Mouse (Mus musculus) hindbrain, embryonic 12.5 days (tissue): ENCODE data around the gene Urah. TPM values are rescaled to one million over a fixed set of nuclear protein-coding genes. Genes with fewer than 3 reads are reported as not detected.
A peak's percentile ranks its signal among the peaks of the same experiment; 100 is the strongest.

Experiments used
- ATAC-seq: fragments of 200-750 bp; cut with Nextera tagmentation; 2 replicates; pipeline ENCODE4 v1.8.0; 2017; ENCODE audit warnings: moderate TSS enrichment; ENCODE audit not compliant: low FRiP score
- H3K27ac ChIP-seq: fragments of 300-500 bp; sonication (generic); 2 replicates; pipeline ENCODE4 v1.5.1; 2016; ENCODE audit warnings: mild to moderate bottlenecking
- H3K27me3 ChIP-seq: fragments of 300-500 bp; sonication (generic); 2 replicates; pipeline ENCODE4 v1.6.1; 2016; ENCODE audit warnings: mild to moderate bottlenecking
- H3K36me3 ChIP-seq: fragments of 300-500 bp; sonication (generic); 2 replicates; pipeline ENCODE4 v1.6.1; 2016; ENCODE audit warnings: mild to moderate bottlenecking
- H3K4me1 ChIP-seq: fragments of 300-500 bp; sonication (generic); 2 replicates; pipeline ENCODE4 v1.6.1; 2016
- H3K4me2 ChIP-seq: fragments of 300-500 bp; sonication (generic); replicated peaks from 2 replicates; pipeline ENCODE4 v1.6.1; 2016; ENCODE audit warnings: mild to moderate bottlenecking
- H3K4me3 ChIP-seq: fragments of 300-500 bp; sonication (generic); 2 replicates; pipeline ENCODE4 v1.5.1; 2016; ENCODE audit warnings: mild to moderate bottlenecking
- H3K9ac ChIP-seq: fragments of 300-500 bp; sonication (generic); 2 replicates; pipeline ENCODE4 v1.6.1; 2016; ENCODE audit warnings: mild to moderate bottlenecking, moderate library complexity
- H3K9me3 ChIP-seq: fragments of 300-500 bp; sonication (generic); replicated peaks from 2 replicates; pipeline ENCODE4 v1.6.1; 2016; ENCODE audit warnings: mild to moderate bottlenecking
- WGBS: fragments of 180-500 bp; shearing (Covaris S2); methylation state at CpG from one replicate; pipeline ENCODE4 v1.1.7; 2016; 5-methylcytosine and 5-hydroxymethylcytosine counted together
- polyA plus RNA-seq: library from polyadenylated mRNA; unstranded; fragments of >200 nt; fragmentation: Nextera tagmentation; extraction: Ambion mirVana; gene quantifications from 2 replicates; pipeline ENCODE4 v1.2.1, GENCODE M21; 2016

Gene Urah
- 0.93 TPM in 1 of 2 replicates, not detected in the other for polyA plus RNA-seq

DNA sequence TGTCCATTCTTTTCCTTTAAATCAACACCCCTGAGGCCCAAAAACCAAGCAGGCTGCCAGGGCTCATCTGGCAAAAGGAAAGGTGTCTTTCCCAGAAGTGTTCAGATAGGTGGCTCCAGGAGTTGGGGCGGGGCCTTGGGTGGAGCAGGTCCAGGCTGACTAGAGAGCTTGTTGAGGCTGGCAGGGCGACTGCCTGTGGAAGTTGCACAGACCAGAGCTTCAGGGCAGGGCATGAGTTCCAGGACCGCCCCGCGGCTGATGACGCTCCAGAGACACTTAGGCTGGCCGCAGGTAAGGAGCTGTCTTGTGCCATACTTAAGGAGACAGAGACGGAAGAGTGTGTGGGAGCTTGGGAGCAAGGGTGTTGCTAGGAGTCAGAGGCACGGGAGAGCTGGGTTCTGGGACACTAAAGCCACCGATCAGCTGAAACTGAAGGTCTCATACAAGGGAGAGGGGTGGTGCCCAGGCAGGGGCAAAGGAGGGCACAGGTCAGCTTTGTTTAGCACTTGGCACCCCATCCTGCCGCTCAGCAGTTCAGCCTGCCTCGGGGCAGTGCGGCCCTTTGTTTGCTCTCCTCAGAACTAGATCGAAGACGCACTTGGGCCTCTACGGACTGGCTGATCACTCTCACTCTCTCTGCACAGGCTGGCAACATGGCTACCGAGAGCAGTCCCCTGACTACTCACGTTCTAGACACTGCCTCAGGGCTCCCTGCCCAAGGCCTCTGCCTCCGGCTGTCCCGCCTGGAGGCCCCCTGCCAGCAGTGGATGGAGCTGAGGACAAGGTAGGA is at the start of gene Urah:
Urah (plus strand) TSS at position 51 of the 790 bp plus-strand sequence.
- WGBS, result 49% methylated on average over 20 of the region's 20 CpGs
- H3K36me3 ChIP-seq, result no peaks in the 10 kb centered on the region
- H3K9ac ChIP-seq, result no peak within 1 kb of the TSS
- no peak within 1 kb of the TSS for H3K4me3 ChIP-seq
- no peak within 1 kb of the TSS for H3K27ac ChIP-seq
- H3K4me1 ChIP-seq, result no peaks in the 10 kb centered on the region
- H3K27me3 ChIP-seq, result no peaks in the 10 kb centered on the region; the same call in 1 of the 2 replicates
- no peak for ATAC-seq
- no peak within 1 kb of the TSS for H3K4me2 ChIP-seq
- H3K9me3 ChIP-seq, result no peaks in the 10 kb centered on the region

DNA sequence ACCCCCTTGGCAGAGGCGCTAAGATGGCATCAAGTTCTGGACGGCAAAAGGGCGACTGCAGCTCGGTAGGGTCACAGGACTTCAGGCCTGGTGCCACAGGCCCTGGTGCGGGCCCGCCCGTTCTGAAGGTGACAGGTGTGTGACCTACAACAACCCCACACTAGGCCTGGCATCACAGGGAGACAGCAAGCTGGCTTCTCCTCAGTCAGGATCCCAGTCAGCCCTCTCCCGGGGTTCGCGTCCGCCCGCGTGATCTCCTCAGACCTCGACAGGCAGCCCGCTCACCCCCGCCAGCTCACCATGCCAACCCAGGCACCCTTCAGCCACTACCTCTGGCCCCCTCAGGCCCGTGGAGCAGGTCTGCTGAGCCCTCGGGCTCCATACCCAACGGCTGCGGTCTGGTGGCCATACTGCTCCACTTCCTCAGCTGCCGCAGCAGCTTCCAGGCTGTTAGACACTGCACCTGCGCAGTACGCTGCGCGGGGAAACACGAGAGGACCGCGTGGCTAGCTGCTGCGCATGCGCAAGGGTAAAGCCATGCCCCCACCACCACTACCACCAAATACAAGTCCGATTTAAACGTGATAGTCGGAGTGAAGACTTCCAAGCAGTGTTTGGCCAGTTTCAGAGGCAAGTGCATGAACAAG is 47.3 kb upstream of the Urah start, which contains the start of gene Syce1:
Syce1 (minus strand) TSS at position 447 of the 647 bp plus-strand sequence.
- Histone ChIP-seq H3K9ac (no peak within 1 kb of the TSS), H3K27me3 (no peaks in the 10 kb centered on the region), H3K9me3 (no peaks in the 10 kb centered on the region), H3K4me3 (no peak within 1 kb of the TSS), H3K36me3 (no peaks in the 10 kb centered on the region), H3K27ac (no peak within 1 kb of the TSS), H3K4me1 (no peaks in the 10 kb centered on the region), H3K4me2 (no peak within 1 kb of the TSS)
- WGBS, result 83% methylated on average over 33 of the region's 33 CpGs
- no peak for ATAC-seq

DNA sequence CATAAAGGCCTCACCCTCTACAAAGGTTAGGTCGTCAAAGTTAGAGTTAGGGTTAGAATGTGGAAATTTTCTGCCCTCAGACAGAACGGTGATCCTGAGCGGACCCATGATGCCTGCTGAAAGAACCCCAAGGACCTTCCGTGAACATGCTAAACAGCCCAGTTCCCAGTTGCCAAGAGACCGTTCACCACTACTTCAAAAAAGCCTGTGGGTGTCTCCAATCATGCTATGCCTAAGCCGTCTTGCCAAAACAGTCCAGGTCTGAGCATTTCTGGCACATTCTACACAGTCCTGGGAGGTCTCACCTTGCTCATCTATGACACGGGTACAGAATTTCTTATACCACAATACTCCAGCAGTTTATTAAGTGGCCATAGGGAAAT is 46.8 kb upstream of the Urah start:
- Histone ChIP-seq H3K4me1 (no peaks in the 10 kb centered on the region), H3K4me3 (no peak overlapping the region), H3K36me3 (no peaks in the 10 kb centered on the region), H3K9ac (no peak overlapping the region), H3K27me3 (no peaks in the 10 kb centered on the region), H3K27ac (no peak overlapping the region), H3K4me2 (no peak overlapping the region), H3K9me3 (no peaks in the 10 kb centered on the region)
- no peak for ATAC-seq
- 86% methylated on average over 7 of the region's 7 CpGs for WGBS

DNA sequence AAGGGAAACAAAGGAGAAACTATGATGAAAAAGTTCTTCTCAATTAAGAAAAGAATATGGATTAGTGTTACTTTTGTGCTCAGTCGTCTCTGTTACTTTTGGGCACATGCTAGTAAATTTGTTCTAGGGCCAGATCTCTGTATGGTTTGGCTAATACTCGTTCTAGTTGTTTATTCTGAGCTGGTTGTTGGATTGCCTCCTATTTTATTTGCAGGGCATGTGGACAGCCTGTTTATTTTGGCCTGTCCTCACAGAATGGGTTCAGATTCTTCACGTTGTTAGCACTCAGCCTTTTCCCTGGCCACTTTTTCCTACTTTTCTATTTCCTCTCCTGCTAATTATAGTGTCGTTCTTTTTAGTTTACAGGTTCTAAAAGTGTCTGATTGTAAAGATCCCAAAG is 41.3 kb upstream of the Urah start:
- Histone ChIP-seq H3K27ac (no peak overlapping the region), H3K4me1 (no peaks in the 10 kb centered on the region), H3K27me3 (no peaks in the 10 kb centered on the region), H3K4me2 (no peak overlapping the region), H3K4me3 (no peak overlapping the region), H3K9me3 (no peaks in the 10 kb centered on the region), H3K9ac (no peak overlapping the region), H3K36me3 (no peaks in the 10 kb centered on the region)
- no peak for ATAC-seq
- 81% methylated on average over 4 of the region's 4 CpGs for WGBS

DNA sequence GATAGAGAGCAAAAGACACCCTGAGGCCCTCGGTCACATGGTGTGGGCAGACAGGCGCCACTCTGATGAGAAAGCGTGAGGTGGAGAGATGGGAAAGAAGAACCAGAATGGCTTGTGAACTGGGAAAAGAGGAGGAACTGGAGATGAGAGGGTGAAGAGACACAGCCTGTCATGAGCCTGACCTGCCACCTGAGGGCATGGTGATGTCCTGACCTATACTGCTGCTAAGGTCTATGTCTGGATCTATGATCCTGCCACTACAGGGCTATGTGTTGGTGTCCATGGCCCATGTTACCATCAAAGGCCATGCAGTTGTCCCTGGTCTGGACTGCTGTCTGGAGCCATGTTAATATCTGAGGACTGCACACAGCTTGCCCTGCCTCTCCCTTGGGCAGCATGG is 37.2 kb upstream of the Urah start:
- no peaks in the 10 kb centered on the region for H3K4me1 ChIP-seq
- 92% methylated on average over 3 of the region's 3 CpGs for whole genome bisulfite sequencing
- H3K9me3 ChIP-seq, result no peaks in the 10 kb centered on the region
- H3K4me3 ChIP-seq, result no peak overlapping the region
- H3K4me2 ChIP-seq, result no peak overlapping the region
- no peaks in the 10 kb centered on the region for H3K36me3 ChIP-seq
- no peak overlapping the region for H3K9ac ChIP-seq
- no peaks in the 10 kb centered on the region for H3K27me3 ChIP-seq
- no peak overlapping the region for H3K27ac ChIP-seq
- no peak for ATAC-seq

DNA sequence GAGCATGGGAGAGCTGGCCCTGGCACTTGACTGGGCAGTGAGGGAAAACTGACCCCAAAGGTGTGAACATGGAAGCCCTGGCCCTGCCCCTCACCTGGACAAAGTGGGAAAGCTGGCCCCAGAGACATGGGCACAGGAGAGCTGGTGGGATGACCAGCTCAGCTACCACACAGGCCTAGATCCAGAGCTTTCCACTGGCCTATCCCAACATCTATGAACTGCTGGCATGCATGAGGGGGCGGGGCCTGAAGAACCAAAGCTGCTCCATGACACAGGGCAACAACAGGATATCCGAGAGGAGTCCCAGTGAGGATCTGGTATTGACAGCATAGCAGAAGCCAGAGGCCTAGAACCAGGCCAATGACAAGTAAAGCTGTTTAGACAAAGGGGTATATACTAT is 36.6 kb upstream of the Urah start:
- no peak overlapping the region for H3K27ac ChIP-seq
- no peaks in the 10 kb centered on the region for H3K27me3 ChIP-seq
- H3K4me2 ChIP-seq, result no peak overlapping the region
- no peak overlapping the region for H3K9ac ChIP-seq
- H3K9me3 ChIP-seq, result no peaks in the 10 kb centered on the region
- no peak overlapping the region for H3K4me3 ChIP-seq
- no peaks in the 10 kb centered on the region for H3K4me1 ChIP-seq
- 81% methylated on average over 2 of the region's 2 CpGs for WGBS
- no peak for ATAC-seq
- H3K36me3 ChIP-seq, result no peaks in the 10 kb centered on the region

DNA sequence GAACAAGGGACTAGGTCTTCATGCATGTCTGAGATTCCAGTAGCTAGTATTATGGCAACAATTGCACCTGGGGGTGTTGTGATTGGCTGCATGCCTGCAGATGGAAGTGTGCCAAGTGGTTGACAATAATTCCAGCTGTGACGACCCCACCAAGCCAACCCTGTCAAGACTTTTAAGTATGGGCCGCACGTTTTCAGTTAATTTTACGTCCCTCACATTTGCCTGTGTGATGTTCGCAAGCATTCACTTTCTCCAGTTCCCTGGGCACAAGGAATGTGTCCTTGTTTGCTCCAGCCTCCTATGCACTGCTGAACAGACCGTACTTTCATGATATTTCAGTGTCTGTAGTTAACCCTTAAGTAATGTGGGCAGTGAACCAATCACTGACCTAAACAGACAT is 32.2 kb upstream of the Urah start:
- WGBS, result 71% methylated on average over 6 of the region's 6 CpGs
- ATAC-seq, result no peak
- no peak overlapping the region for H3K27ac ChIP-seq

DNA sequence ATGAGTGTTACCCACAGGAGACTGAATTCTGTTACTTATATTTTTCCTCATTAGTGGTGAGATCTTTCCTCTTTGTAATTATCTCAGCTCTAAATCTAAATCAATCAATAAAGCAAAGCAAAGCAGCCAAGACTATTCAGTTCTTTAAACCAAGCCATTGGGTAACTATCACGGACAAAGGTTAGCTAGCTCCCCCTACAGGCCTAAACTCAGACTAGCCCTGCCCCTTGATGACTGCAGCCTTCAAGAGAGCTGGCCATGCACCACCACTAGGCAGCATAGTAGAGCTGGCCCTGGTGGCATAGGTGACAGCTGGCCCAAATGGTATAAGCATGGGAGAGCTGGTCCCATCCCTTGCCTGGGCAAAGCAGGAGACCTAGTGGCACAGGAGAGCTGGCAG is 29.1 kb upstream of the Urah start:
- no peaks in the 10 kb centered on the region for H3K9me3 ChIP-seq
- no peak for ATAC-seq
- no peaks in the 10 kb centered on the region for H3K4me1 ChIP-seq
- H3K4me3 ChIP-seq, result no peak overlapping the region
- H3K27me3 ChIP-seq, result no peaks in the 10 kb centered on the region
- no peak overlapping the region for H3K4me2 ChIP-seq
- H3K27ac ChIP-seq, result no peak overlapping the region
- H3K36me3 ChIP-seq, result 0 out of 2 replicates have a peak, but pooled peaks cover 5% of the 10 kb centered on the region
- no peak overlapping the region for H3K9ac ChIP-seq
- 12% methylated on average over 1 of the region's 1 CpGs for WGBS

More for the DNA sequence above, 32.2 kb upstream of the Urah start:
- H3K27me3 ChIP-seq, result no peaks in the 10 kb centered on the region
- H3K4me3 ChIP-seq, result no peak overlapping the region
- H3K9ac ChIP-seq, result no peak overlapping the region
- no peaks in the 10 kb centered on the region for H3K36me3 ChIP-seq
- H3K4me1 ChIP-seq, result no peaks in the 10 kb centered on the region
- no peak overlapping the region for H3K4me2 ChIP-seq
- H3K9me3 ChIP-seq, result no peaks in the 10 kb centered on the region

DNA sequence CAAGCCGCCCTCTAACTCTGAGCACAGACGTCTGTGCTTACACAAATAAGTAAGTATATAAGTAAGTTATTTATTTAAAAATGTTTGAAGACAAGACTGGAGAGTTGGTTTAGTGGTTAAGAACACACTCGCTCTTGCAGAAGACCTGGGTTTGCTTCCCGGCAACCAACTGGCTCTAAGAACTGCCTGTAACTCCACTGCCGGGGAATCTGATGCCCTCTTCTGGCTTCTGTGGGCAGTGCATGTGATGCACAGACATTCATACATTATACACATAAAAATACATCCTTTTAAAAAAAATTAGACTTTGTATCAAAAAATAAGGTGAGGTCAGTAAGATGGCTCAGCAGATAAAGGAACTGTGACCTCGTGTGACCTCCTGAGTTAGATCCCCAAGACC is 24.3 kb upstream of the Urah start:
- Histone ChIP-seq H3K4me2 (no peak overlapping the region), H3K9ac (no peak overlapping the region), H3K27ac (no peak overlapping the region), H3K4me1 (no peaks in the 10 kb centered on the region), H3K9me3 (no peaks in the 10 kb centered on the region), H3K27me3 (no peaks in the 10 kb centered on the region), H3K36me3 (peaks cover 22% of the 10 kb centered on the region), H3K4me3 (no peak overlapping the region)
- 92% methylated on average over 6 of the region's 6 CpGs for WGBS
- ATAC-seq, result no peak

DNA sequence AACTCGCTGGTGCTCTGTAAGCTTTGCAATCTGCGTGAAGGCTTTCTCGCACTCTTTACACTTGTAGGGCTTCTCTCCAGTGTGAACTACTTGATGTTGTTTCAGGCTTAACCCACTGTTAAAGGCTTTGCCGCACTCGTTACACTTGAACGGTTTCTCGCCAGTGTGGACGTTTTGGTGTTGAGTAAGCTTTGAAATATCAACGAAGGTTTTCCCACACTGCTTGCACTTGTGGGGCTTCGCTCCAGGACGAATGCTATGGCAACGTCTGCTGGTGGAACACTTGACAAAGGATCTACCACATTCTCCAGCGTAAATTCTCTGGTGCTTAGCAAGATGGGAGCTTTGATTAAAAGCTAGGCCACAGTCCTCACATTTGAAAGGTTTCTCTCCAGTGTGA is 23.1 kb upstream of the Urah start:
- Histone ChIP-seq H3K4me2 (no peak overlapping the region), H3K4me1 (no peaks in the 10 kb centered on the region), H3K9me3 (no peaks in the 10 kb centered on the region), H3K27me3 (no peaks in the 10 kb centered on the region), H3K27ac (no peak overlapping the region), H3K36me3 (peaks cover 22% of the 10 kb centered on the region), H3K4me3 (no peak overlapping the region), H3K9ac (no peak overlapping the region)
- WGBS, result 85% methylated on average over 13 of the region's 13 CpGs
- ATAC-seq, result no peak

DNA sequence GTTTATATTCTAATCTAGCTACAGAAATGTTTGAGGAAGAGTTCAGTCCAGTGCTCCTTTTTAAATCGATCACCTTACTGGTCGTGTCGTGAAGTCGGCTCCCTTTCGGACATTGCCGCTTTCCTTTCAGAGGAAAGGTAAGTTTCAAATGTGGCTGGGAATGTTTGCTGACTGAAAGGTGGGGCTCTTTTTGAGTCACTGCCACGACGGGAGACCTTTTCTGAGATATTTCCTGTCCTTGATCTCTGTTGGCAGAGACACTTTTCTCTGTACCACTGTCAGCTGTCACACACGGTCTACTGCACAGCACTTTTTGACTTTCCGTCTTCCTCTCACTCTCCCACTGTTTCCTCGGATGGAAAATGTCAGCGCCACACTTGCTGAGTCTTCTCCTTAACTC is 22.0 kb upstream of the Urah start:
- Histone ChIP-seq H3K9ac (no peak overlapping the region), H3K4me3 (no peak overlapping the region), H3K4me1 (no peaks in the 10 kb centered on the region), H3K9me3 (no peaks in the 10 kb centered on the region), H3K36me3 (peaks cover 22% of the 10 kb centered on the region), H3K27ac (no peak overlapping the region), H3K27me3 (no peaks in the 10 kb centered on the region), H3K4me2 (no peak overlapping the region)
- ATAC-seq, result no peak
- 92% methylated on average over 12 of the region's 12 CpGs for WGBS

DNA sequence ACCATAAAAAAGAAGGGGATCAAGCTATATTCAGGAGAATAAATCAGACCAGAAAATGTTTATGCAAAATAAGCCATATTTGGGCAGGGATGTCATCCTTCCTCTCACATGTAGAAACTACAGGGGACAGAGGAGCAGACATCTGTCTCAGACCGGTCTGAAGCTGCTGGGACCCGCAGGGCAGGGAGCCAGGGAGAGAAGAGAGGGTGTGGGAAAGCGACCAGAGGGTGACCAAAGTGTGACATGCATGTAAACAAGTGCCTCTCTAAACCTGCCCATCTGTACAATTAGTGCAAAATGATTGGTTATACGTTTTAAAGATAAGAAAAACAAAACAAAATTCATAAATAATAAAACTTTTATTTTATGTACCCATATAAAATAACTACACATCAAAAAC is 14.6 kb upstream of the Urah start:
- no peaks in the 10 kb centered on the region for H3K9me3 ChIP-seq
- H3K4me1 ChIP-seq, result peaks cover 2% of the 10 kb centered on the region; the same call in 1 of the 2 replicates
- 0 out of 2 replicates have a peak, but pooled peaks have one; percentile 57 for ATAC-seq
- 73% methylated on average over 4 of the region's 4 CpGs for WGBS
- H3K27ac ChIP-seq, result no peak overlapping the region
- no peak overlapping the region; the same call in 1 of the 2 replicates for H3K4me2 ChIP-seq
- H3K36me3 ChIP-seq, result no peaks in the 10 kb centered on the region
- no peak overlapping the region for H3K4me3 ChIP-seq
- H3K9ac ChIP-seq, result no peak overlapping the region
- no peaks in the 10 kb centered on the region for H3K27me3 ChIP-seq

DNA sequence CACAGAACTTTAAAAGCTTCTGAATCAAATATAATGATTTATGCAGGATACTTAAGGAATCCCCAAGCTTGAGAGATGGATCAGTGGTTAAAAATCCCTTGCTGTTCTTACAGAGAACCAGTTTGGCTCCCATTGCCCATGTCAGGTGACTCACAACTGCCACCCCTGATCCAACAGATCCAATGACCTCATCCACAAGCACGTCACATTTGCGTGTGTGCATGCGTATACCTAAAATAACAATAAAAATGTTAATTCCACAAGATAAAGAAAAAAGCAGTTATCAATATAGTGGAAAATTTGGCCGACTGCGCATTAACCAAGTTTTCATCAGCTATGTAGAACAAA is 13.5 kb upstream of the Urah start:
- H3K4me2 ChIP-seq, result peak overlapping the region; percentile 65
- H3K36me3 ChIP-seq, result no peaks in the 10 kb centered on the region
- 49% methylated on average over 5 of the region's 5 CpGs for WGBS
- H3K9me3 ChIP-seq, result no peaks in the 10 kb centered on the region
- H3K4me1 ChIP-seq, result peaks cover 2% of the 10 kb centered on the region; the same call in 1 of the 2 replicates
- peak overlapping the region; percentile 55 for H3K4me3 ChIP-seq
- peak overlapping the region; percentile 72 for H3K9ac ChIP-seq
- no peaks in the 10 kb centered on the region for H3K27me3 ChIP-seq
- peak overlapping the region; percentile 83; the same call in 1 of the 2 replicates for H3K27ac ChIP-seq
- ATAC-seq, result peak; percentile 55
